Mouse (Mus musculus): Measurements from ENCODE around the gene Mettl6.

DNA sequence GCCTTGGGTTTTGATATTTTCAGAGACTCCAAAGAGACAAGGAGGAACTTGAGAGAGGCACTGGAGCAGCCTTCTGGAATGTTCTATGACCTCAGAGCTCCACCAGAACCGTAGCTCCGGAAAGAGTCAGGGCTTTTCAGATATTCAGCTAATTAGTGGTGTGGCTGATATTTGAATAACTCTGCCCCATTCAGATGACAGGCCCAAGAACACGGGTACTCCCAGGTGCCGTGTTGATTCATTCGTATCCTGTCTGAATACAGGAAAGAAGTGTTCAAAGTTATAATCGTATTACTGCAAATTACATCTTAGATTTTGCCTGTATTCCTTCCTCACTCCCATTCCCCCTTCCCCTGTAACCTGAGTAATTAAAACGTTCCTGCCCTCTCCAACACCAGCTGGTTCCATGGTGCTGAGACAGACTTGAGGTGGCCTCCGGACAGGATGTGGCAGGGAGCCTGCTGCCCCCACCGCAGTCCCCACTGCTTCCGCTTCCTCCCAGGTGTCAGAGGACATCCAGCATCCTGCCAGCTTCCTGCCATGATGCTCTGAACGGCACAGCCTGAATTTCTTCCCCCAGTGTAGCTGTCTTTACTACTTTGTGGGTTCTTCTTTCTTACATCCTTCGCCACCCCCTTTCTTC, 36.8 kb upstream of the Mettl6 start:
- no peak for TF ChIP-seq CTCF (IDR thresholded peaks at IDR 0.05; ENCODE audit: extremely low read depth, insufficient read length, insufficient replicate concordance, low read depth, low read length)
- no peak for TF ChIP-seq POLR2A (IDR thresholded peaks at IDR 0.05; ENCODE audit: low read depth, low read length)
